Mouse (Mus musculus) cerebellum, adult 2 months (tissue): ENCODE results near the gene Pcyox1.

Source experiments
- CTCF ChIP-seq: fragments of 200-500 bp; IDR thresholded peaks from 2 replicates; pipeline ENCODE4 v1.5.1; 2011; ENCODE audit warnings: low read depth, mild to moderate bottlenecking, control low read depth, low read length, moderate library complexity, borderline replicate concordance; ENCODE audit not compliant: insufficient read depth
- POLR2A ChIP-seq: fragments of 200-500 bp; IDR thresholded peaks from 2 replicates; pipeline ENCODE4 v1.6.1; 2011; ENCODE audit warnings: low read length, control low read depth, borderline replicate concordance; ENCODE audit not compliant: insufficient read depth

GRCm38 (mm10) chr6:86395021-86395420 lies 1.9 kb downstream of the Pcyox1 start:
- no peak for TF ChIP-seq CTCF
- no peak for TF ChIP-seq POLR2A
